9 mouse cellular contexts compared by ENCODE assay signal in the genomic region with DNA sequence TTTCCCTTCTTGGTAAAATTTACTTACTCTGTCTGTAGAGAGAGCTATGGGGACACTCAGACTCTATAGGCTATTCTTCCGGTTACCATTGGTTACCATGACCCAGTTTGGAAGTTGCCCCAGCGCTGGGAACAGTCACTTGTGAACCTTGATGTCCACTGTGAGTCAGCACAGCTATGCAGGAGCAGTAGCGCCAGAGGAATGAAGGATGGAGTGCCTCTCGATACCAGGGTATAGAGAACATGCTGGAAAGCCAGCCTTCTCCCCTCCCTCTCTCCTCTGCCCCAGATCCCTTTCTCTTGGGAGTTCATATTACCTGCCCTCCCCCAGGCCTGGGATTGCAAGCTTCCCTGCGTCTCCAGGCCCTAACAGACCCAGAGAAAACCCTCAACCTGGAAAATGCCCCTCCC.
DNase-seq lines count a peak whose midpoint lies in the region; ATAC-seq and TF ChIP-seq lines count a peak whose summit lies in the region.
"Had no signal": no experiment of that assay in that cellular context is flagged by ENCODE, and none has a peak within 500 bp of the region (broad histone marks: within the 10 kb centered on the region; RNA-seq: fewer than 3 reads in every experiment).

No protein-coding gene starts in this region.

- H3K9ac ChIP-seq in kidney, embryonic 15.5 days, result no peak overlapping the region
- no peak overlapping the region for H3K9ac ChIP-seq in neural tube, embryonic 12.5 days

- TF ChIP-seq CTCF in lung, adult 2 months (IDR thresholded peaks at IDR 0.05; ENCODE audit: insufficient read depth, low read length), result no peak

- ATAC-seq in kidney, embryonic 15.5 days (replicated peaks; ENCODE audit: low FRiP score), result 0 out of 2 replicates have a peak, but pooled peaks have one; percentile 25
- ATAC-seq in neural tube, embryonic 12.5 days (ENCODE audit: low FRiP score, low read depth), result no peak; the same call in 1 of the 2 replicates
- no peak for ATAC-seq in megakaryocyte progenitor cell, adult 5-6 weeks (replicated peaks; ENCODE audit: poor library complexity)

- no peak for TF ChIP-seq POLR2A in lung, adult 2 months (IDR thresholded peaks at IDR 0.05; ENCODE audit: borderline replicate concordance, extremely low read depth, low read depth, low read length)

- no peaks in the 10 kb centered on the region for H3K9me3 ChIP-seq in kidney, embryonic 15.5 days (replicated peaks)
- H3K9me3 ChIP-seq in hindbrain, embryonic 10.5 days, result no peaks in the 10 kb centered on the region
- H3K9me3 ChIP-seq in neural tube, embryonic 12.5 days, result no peaks in the 10 kb centered on the region

- DNase-seq in kidney, postnatal 10 days, result no peak
- peak; percentile 64 to 68 for DNase-seq in adrenal gland, postnatal 36 days
- no peak for DNase-seq in hindbrain, embryonic 10.5 days (ENCODE audit: low spot score)
- no peak for DNase-seq in lung, adult 2 months
- DNase-seq in gastrocnemius, postnatal 36 days, result no peak
- DNase-seq: right cerebral cortex, postnatal 14 days had no signal

- intact Hi-C loops in gastrocnemius, postnatal 36 days (cut with DNase I), result no loop called here

- H3K4me1 ChIP-seq in kidney, embryonic 15.5 days, result peaks cover 70% of the 10 kb centered on the region
- H3K4me1 ChIP-seq in hindbrain, embryonic 10.5 days (replicated peaks), result peaks cover 83% of the 10 kb centered on the region
- H3K4me1 ChIP-seq in neural tube, embryonic 12.5 days, result peaks cover 53% of the 10 kb centered on the region
- peaks cover 14% of the 10 kb centered on the region for H3K4me1 ChIP-seq in lung, adult 2 months (ENCODE audit: control insufficient read depth, insufficient read depth, low read length)

- no peaks in the 10 kb centered on the region for H3K27me3 ChIP-seq in kidney, embryonic 15.5 days
- H3K27me3 ChIP-seq in hindbrain, embryonic 10.5 days (ENCODE audit: insufficient read depth, poor library complexity, severe bottlenecking), result peaks cover 7% of the 10 kb centered on the region; the same call in 1 of the 2 replicates
- H3K27me3 ChIP-seq in neural tube, embryonic 12.5 days (replicated peaks), result no peaks in the 10 kb centered on the region

- 37% methylated on average over 5 of the region's 5 CpGs for WGBS in kidney, embryonic 15.5 days
- 51% methylated on average over 5 of the region's 5 CpGs for WGBS in hindbrain, embryonic 10.5 days
- 62% methylated on average over 5 of the region's 5 CpGs for WGBS in neural tube, embryonic 12.5 days
- WGBS in lung, adult 2 months, result 54% methylated on average over 5 of the region's 5 CpGs

- H3K4me3 ChIP-seq in kidney, embryonic 15.5 days (replicated peaks), result no peak overlapping the region
- H3K4me3 ChIP-seq in hindbrain, embryonic 10.5 days, result no peak overlapping the region
- H3K4me3 ChIP-seq in neural tube, embryonic 12.5 days, result no peak overlapping the region
- no peak overlapping the region for H3K4me3 ChIP-seq in lung, adult 2 months (replicated peaks; ENCODE audit: extremely low read depth, low read depth, low read length)

- no peaks in the 10 kb centered on the region for H3K36me3 ChIP-seq in kidney, embryonic 15.5 days
- no peaks in the 10 kb centered on the region for H3K36me3 ChIP-seq in hindbrain, embryonic 10.5 days
- no peaks in the 10 kb centered on the region for H3K36me3 ChIP-seq in neural tube, embryonic 12.5 days

- H3K27ac ChIP-seq in kidney, embryonic 15.5 days, result peak overlapping the region; percentile 89
- H3K27ac ChIP-seq in hindbrain, embryonic 10.5 days, result peak overlapping the region; percentile 89
- H3K27ac ChIP-seq in neural tube, embryonic 12.5 days, result peak overlapping the region; percentile 74; the same call in 1 of the 2 replicates

- no peak overlapping the region for H3K4me2 ChIP-seq in kidney, embryonic 15.5 days
- no peak overlapping the region for H3K4me2 ChIP-seq in neural tube, embryonic 12.5 days (replicated peaks)

Comparison
In these comparisons a context has a peak if more than half of its experiments do, and no peak if none do; other contexts are left out.
1. DNase-seq: peak in adrenal gland, postnatal 36 days (2 of 2); none in kidney, postnatal 10 days (single experiment), hindbrain, embryonic 10.5 days (single experiment), lung, adult 2 months (single experiment) and gastrocnemius, postnatal 36 days (0 of 2).
2. Peak in every context shown above with its lines, with median percentiles within 50 percentile points of each other: H3K27ac ChIP-seq.